Mouse (Mus musculus): ENCODE results near the gene Rai1. TPM values are rescaled to one million over a fixed set of nuclear protein-coding genes. Genes with fewer than 3 reads are reported as not detected.

The Rai1 gene
- total and polyA plus RNA-seq, 3 experiments, result 26.3 to 101 (median 56.7) TPM

GRCm38 (mm10) chr11:60233235-60233634 is 128.4 kb downstream of the Rai1 start:
- Histone ChIP-seq H3K27ac (ENCODE audit: control insufficient read depth, low read depth, low read length) (no peak overlapping the region), H3K36me3 (ENCODE audit: control insufficient read depth in 1 of 2, insufficient read depth in 2 of 2, low read length in 2 of 2) (no peaks in the 10 kb centered on the region), H3K9ac (ENCODE audit: control insufficient read depth, low read depth, low read length, poor library complexity, severe bottlenecking) (no peak overlapping the region), H3K27me3 (ENCODE audit: control insufficient read depth in 1 of 2, insufficient read depth in 2 of 2, low read length in 2 of 2) (no peaks in the 10 kb centered on the region), H3K9me3 (replicated peaks; ENCODE audit: insufficient read depth, low read length) (no peaks in the 10 kb centered on the region), H3K79me2 (ENCODE audit: control insufficient read depth, insufficient read depth, low read length, poor library complexity) (no peaks in the 10 kb centered on the region), H3K4me3 (ENCODE audit: control insufficient read depth in 1 of 2, insufficient read depth in 1 of 2, low read depth in 2 of 2, low read length in 2 of 2) (no peak overlapping the region), H3K4me1 (ENCODE audit: control insufficient read depth in 1 of 2, insufficient read depth in 2 of 2, low read length in 2 of 2) (no peaks in the 10 kb centered on the region)
- no peak for DNase-seq (ENCODE audit: low read depth, low spot score)
- no peak for TF ChIP-seq ZKSCAN1 (IDR thresholded peaks at IDR 0.05; ENCODE audit: low read depth, low read length)
- TF ChIP-seq POLR2AphosphoS5 (IDR thresholded peaks at IDR 0.05; ENCODE audit: borderline replicate concordance, low read depth, low read length), result no peak
- TF ChIP-seq ZNF384 (IDR thresholded peaks at IDR 0.05; ENCODE audit: low read depth, low read length), result no peak
- TF ChIP-seq MAX (IDR thresholded peaks at IDR 0.05; ENCODE audit: low read length), result no peak

GRCm38 (mm10) chr11:60235351-60235750 is 130.5 kb downstream of the Rai1 start:
- Histone ChIP-seq H3K36me3 (ENCODE audit: control insufficient read depth in 1 of 2, insufficient read depth in 2 of 2, low read length in 2 of 2) (no peaks in the 10 kb centered on the region), H3K9ac (ENCODE audit: control insufficient read depth, low read depth, low read length, poor library complexity, severe bottlenecking) (no peak overlapping the region), H3K4me3 (ENCODE audit: control insufficient read depth in 1 of 2, insufficient read depth in 1 of 2, low read depth in 2 of 2, low read length in 2 of 2) (no peak overlapping the region), H3K9me3 (replicated peaks; ENCODE audit: insufficient read depth, low read length) (no peaks in the 10 kb centered on the region), H3K79me2 (ENCODE audit: control insufficient read depth, insufficient read depth, low read length, poor library complexity) (no peaks in the 10 kb centered on the region), H3K27ac (ENCODE audit: control insufficient read depth, low read depth, low read length) (no peak overlapping the region), H3K27me3 (ENCODE audit: control insufficient read depth in 1 of 2, insufficient read depth in 2 of 2, low read length in 2 of 2) (no peaks in the 10 kb centered on the region), H3K4me1 (ENCODE audit: control insufficient read depth in 1 of 2, insufficient read depth in 2 of 2, low read length in 2 of 2) (no peaks in the 10 kb centered on the region)
- TF ChIP-seq KAT2A (conservative IDR thresholded peaks at IDR 0.05; ENCODE audit: low read depth, low read length), result no peak
- TF ChIP-seq MAX (IDR thresholded peaks at IDR 0.05; ENCODE audit: low read length), result no peak
- TF ChIP-seq CTCF (IDR thresholded peaks at IDR 0.05 in 2 of 3, conservative IDR thresholded peaks at IDR 0.05 in 1 of 3; ENCODE audit: control insufficient read depth in 1 of 3, insufficient read depth in 1 of 3, low read depth in 2 of 3, low read length in 3 of 3, poor library complexity in 1 of 3, severe bottlenecking in 1 of 3), result no peak
- no peak for TF ChIP-seq MYB (IDR thresholded peaks at IDR 0.05; ENCODE audit: low read depth, low read length)
- DNase-seq (ENCODE audit: low read depth, low spot score), result no peak

- H3K36me3 ChIP-seq (ENCODE audit: control insufficient read depth in 1 of 2, insufficient read depth in 2 of 2, low read length in 2 of 2), result no peaks in the 10 kb centered on the region
Measured at GRCm38 (mm10) chr11:60240509-60240908, 135.7 kb downstream of the Rai1 start.

More at GRCm38 (mm10) chr11:60240509-60240908, 135.7 kb downstream of the Rai1 start:
- DNase-seq (ENCODE audit: low read depth, low spot score), result no peak
- Histone ChIP-seq H3K79me2 (ENCODE audit: control insufficient read depth, insufficient read depth, low read length, poor library complexity) (no peaks in the 10 kb centered on the region), H3K9ac (ENCODE audit: control insufficient read depth, low read depth, low read length, poor library complexity, severe bottlenecking) (no peak overlapping the region), H3K27ac (ENCODE audit: control insufficient read depth, low read depth, low read length) (no peak overlapping the region), H3K4me3 (ENCODE audit: control insufficient read depth in 1 of 2, insufficient read depth in 1 of 2, low read depth in 2 of 2, low read length in 2 of 2) (no peak overlapping the region), H3K4me1 (ENCODE audit: control insufficient read depth in 1 of 2, insufficient read depth in 2 of 2, low read length in 2 of 2) (no peaks in the 10 kb centered on the region), H3K27me3 (ENCODE audit: control insufficient read depth in 1 of 2, insufficient read depth in 2 of 2, low read length in 2 of 2) (no peaks in the 10 kb centered on the region), H3K9me3 (replicated peaks; ENCODE audit: insufficient read depth, low read length) (no peaks in the 10 kb centered on the region)
- TF ChIP-seq SMC3 (IDR thresholded peaks at IDR 0.05; ENCODE audit: low read depth, low read length) (no peak), NELFE (IDR thresholded peaks at IDR 0.05; ENCODE audit: low read depth, low read length) (no peak), POLR2AphosphoS2 (IDR thresholded peaks at IDR 0.05; ENCODE audit: low read length) (no peak), USF1 (IDR thresholded peaks at IDR 0.05; ENCODE audit: low read depth, low read length) (no peak), CTCF (IDR thresholded peaks at IDR 0.05 in 2 of 3, conservative IDR thresholded peaks at IDR 0.05 in 1 of 3; ENCODE audit: control insufficient read depth in 1 of 3, insufficient read depth in 1 of 3, low read depth in 2 of 3, low read length in 3 of 3, poor library complexity in 1 of 3, severe bottlenecking in 1 of 3) (no peak), CHD2 (IDR thresholded peaks at IDR 0.05; ENCODE audit: low read length) (no peak), POLR2AphosphoS5 (IDR thresholded peaks at IDR 0.05; ENCODE audit: borderline replicate concordance, low read depth, low read length) (no peak), UBTF (IDR thresholded peaks at IDR 0.05; ENCODE audit: borderline replicate concordance, insufficient read depth, low read depth, low read length) (no peak), CHD1 (IDR thresholded peaks at IDR 0.05; ENCODE audit: low read depth, low read length) (no peak), ZNF384 (IDR thresholded peaks at IDR 0.05; ENCODE audit: low read depth, low read length) (no peak), MAX (IDR thresholded peaks at IDR 0.05; ENCODE audit: low read length) (no peak), TCF12 (IDR thresholded peaks at IDR 0.05; ENCODE audit: low read depth, low read length) (no peak), KAT2A (conservative IDR thresholded peaks at IDR 0.05; ENCODE audit: low read depth, low read length) (no peak), POLR2A (IDR thresholded peaks at IDR 0.05; ENCODE audit: control insufficient read depth in 1 of 2, insufficient read depth in 1 of 2, low read depth in 1 of 2, low read length in 2 of 2, poor library complexity in 1 of 2) (no peak), MYB (IDR thresholded peaks at IDR 0.05; ENCODE audit: low read depth, low read length) (no peak), ZKSCAN1 (IDR thresholded peaks at IDR 0.05; ENCODE audit: low read depth, low read length) (no peak), MAZ (IDR thresholded peaks at IDR 0.05; ENCODE audit: low read depth, low read length) (no peak), TBP (IDR thresholded peaks at IDR 0.05; ENCODE audit: low read depth, low read length) (no peak)

Measured in MEL (cell line).